Mouse (Mus musculus) kidney, adult 2 months (tissue): Measurements from ENCODE around the gene Rap1gap.

Experiments used
- CTCF ChIP-seq: fragments of 200-500 bp; conservative IDR thresholded peaks from 2 replicates; pipeline ENCODE4 v1.5.1; 2011; ENCODE audit warnings: low read depth, mild to moderate bottlenecking, control low read depth, low read length, moderate library complexity, mixed read lengths; ENCODE audit not compliant: insufficient read depth, insufficient read length
- POLR2A ChIP-seq: fragments of 200-500 bp; IDR thresholded peaks from one replicate; pipeline ENCODE4 v1.6.1; 2011; ENCODE audit warnings: low read depth, low read length, control low read depth

- TF ChIP-seq POLR2A: no peak
- no peak for TF ChIP-seq CTCF
Observed at GRCm38 (mm10) chr4:137631596-137631995, 32.9 kb upstream of the Rap1gap start.
